Mouse (Mus musculus) brain, adult 2 months (tissue): ENCODE data around the gene Bank1.
A peak's percentile ranks its signal among the peaks of the same experiment; 100 is the strongest.
"Not testable (repeated sequence)": the region's sequence is repeated elsewhere in the genome, so short reads cannot be mapped to it uniquely, and the experiment has no call there.

ENCODE experiments used
- DNase-seq: peaks from one replicate; pipeline ENCODE4 v3.0.0; 2011; ENCODE audit warnings: low read depth, low spot score

The Bank1 gene

GRCm38 (mm10) chr3:136325783-136326182 lies at the start of gene Bank1:
Gene Bank1 (minus strand): TSS chr3:136326066.
- DNase-seq: peak; percentile 49

- DNase-seq: peak; percentile 69
These were observed 44.0 kb upstream of the Bank1 start for GRCm38 (mm10) chr3:136369916-136370315.

- DNase-seq: peak; percentile 63
These were observed 43.6 kb upstream of the Bank1 start for GRCm38 (mm10) chr3:136369466-136369865.

GRCm38 (mm10) chr3:136368505-136368999 lies 42.7 kb upstream of the Bank1 start:
- DNase-seq: no peak

GRCm38 (mm10) chr3:136349690-136350089 lies 23.8 kb upstream of the Bank1 start:
- DNase-seq: no peak

DNA sequence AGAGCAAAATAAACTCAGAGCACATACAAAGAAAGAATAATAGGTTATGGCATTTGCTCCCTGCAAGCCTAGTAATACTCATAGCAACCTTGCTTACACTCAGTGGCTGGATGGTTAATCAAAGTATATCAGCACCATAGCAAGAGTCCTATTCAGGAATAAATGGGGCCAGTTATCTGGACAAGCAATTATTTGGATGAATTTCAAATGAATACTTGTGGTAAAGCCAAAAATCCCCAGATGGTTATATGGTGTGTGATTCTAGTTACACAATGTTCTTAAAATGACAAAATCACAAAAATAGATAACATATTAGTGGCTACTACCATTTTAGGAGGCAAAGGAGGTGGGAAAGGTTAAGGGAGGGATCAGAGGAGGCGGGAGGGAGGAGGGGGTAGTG lies 22.7 kb upstream of the Bank1 start:
- no peak for DNase-seq

DNA sequence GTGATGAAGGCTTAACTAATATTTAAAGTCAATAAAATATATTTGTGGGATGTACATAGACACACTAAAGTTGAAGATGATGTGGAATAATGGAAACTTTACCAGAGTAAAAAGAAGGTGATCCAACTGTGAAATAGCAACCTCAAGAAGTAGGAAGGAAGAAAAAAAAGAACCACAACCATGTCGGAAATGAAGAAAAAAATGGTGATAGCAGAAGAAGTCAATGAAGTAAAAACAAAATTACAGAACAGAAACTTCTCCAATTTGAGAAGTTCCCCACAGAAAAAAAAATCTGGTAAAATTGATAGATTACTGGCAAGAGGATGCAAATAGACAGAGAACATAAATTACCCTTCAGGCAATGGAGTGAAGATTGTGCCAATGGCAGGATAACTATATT lies 21.4 kb upstream of the Bank1 start:
- no peak for DNase-seq

DNA sequence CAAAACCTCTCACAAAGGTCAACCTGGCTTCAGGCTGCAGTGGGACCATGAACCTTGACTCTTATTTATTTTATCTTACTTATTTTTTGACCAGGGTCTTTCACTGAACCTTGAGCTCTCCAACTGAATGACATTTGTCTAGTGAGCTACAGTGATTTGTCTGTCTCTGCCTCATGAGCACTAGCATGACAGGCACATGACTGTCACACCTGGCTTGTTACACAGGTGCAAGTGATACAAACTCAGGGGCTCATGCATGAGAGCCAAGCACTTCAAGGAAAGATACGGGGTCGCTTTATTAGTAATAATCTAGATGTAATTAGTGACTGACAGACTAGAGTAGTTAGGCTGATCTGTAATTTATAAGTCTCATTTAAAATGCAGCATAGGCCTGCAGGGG lies 16.0 kb upstream of the Bank1 start:
- no peak for DNase-seq

- peak; percentile 57 for DNase-seq
These were observed 14.0 kb upstream of the Bank1 start for GRCm38 (mm10) chr3:136339896-136340295.

DNA sequence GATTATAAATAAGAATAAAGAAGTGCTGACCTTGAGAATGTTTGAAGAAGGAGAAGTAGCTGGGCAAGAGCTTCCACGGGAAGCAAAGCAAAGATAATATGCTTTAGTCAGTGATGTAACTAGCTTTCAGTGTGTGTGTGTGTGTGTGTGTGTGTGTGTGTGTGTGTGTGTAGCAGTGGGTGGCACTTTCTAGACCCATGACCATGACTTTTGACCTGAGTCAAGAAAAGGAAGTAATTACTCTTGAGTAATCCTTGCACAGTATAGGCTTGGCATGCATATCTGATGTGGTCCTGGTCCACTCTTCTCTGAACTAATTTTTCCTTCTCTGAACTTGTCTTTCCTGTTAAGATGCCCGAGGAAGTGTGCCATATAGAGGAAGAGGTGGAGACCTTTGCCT lies 5.3 kb upstream of the Bank1 start:
- no peak for DNase-seq

DNA sequence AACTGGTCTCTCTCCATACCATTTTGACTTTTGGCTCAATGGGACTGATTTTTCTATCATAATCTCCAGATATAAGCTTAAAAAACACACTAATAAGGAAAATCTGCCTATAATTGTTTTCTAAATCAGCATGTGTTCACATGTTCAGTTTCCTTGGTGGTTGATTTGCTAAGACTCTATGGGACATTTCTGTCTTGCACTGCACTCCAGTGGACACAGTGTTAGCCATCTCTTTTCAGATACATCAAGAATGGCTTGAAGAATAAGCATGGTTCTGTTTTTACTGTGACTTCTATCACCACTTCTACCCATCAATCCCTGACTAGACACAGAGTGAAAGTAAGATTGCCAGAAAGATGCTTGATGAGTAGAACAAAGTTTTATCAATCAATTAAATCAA lies 4.2 kb upstream of the Bank1 start:
- DNase-seq: no peak

- no peak for DNase-seq
These were observed 3.3 kb upstream of the Bank1 start for GRCm38 (mm10) chr3:136329133-136329532.

DNA sequence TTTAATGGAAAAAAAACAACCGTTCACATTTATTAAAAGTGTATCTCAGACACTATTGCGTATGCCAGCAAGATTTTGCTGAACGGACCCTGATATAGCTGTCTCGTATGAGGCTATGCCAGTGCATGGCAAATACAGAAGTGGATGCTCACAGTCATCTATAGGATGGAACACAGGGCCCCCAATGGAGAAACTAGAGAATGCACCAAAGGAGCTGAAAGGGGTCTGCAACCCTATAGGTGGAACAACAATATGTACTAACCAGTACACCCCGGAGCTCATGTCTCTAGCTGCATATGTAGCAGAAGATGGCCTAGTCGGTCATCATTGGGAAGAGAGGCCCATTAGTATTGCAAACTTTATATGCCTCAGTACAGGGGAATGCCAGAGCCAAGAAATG lies 1.1 kb downstream of the Bank1 start:
- not testable (repeated sequence) for DNase-seq

DNA sequence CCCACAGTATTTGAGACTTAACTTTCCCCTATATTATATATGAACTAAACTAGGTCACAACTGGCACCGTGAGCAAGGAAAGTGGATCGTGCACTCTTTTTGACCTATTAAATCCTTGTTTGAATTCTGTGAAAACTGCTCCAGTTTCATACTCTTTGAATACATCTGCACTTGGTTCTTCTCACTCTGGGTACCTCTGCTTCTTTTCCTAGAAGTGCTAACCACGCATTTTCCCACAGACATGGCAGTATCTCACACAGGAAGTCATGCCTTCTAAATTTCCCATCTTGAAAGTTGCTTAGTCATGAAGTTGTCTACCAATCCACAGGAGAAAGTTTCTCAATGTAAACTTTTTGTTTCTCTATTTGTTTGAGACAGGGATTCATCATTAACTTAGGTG lies 3.9 kb downstream of the Bank1 start:
- DNase-seq: peak; percentile 57

DNA sequence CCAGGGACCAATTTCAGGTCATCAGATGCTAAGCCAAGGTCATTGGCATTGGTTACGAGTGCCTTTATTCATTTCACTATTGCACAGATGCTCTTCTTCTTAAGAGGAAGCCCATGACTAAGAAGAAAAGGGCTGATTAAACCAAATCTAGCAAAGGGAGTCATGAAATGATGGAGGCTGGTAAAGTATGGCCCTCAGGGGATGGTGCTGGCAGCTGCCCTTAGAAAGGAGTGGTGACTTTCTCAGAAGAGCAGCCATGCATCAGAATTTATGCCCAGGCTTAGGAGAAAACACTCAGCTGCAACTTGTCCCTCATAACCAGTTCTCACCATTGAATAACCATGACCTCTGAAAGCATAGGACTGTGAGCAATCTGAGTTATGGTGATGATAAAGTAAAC lies 17.4 kb downstream of the Bank1 start:
- no peak for DNase-seq

DNA sequence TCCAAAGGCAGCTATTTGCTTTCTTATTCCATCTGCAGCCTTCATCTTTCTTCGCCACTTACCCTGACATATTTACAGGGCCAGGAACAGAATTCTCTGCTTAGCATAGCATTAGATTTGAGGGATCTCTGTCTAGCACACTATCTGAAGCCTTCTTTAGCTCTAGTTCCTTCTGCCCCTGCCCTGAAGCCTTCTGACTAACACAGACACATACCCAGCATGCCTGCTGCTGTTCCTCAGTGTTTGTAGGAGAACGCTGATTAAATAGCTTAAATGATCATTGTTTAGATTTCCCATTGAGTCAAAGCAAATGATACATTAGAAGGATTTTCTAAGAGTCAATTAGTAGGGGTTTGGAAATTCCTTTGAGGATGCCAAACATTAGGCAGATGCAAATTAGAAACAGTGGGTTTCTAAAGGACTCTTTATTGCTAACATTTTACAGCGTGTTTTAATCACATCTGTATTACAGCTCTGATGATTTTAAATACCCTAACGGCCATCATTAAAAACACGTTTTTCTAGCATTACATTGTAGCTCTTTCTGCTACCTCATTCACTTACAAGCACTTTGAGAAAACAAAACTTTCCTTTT lies 19.2 kb downstream of the Bank1 start:
- DNase-seq: no peak

DNA sequence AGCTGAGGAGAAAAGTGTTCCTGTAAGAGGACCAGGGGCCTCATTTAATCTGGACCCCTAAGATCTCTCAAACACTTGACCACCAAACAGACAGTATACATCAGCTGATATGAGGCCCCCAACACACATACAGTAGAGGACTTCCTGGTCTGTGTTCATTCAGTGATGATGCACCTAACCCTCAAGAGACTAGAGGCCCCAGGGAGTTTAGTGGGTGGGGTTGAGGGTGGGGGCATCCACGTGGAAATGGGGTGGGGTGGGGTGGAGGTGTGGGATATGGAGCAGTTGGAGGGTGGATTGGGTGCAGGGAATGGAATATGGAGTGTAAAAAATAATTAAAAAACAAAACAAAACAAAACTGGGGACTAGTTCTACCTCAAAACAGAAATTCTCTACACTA lies 23.3 kb downstream of the Bank1 start:
- no peak for DNase-seq

DNA sequence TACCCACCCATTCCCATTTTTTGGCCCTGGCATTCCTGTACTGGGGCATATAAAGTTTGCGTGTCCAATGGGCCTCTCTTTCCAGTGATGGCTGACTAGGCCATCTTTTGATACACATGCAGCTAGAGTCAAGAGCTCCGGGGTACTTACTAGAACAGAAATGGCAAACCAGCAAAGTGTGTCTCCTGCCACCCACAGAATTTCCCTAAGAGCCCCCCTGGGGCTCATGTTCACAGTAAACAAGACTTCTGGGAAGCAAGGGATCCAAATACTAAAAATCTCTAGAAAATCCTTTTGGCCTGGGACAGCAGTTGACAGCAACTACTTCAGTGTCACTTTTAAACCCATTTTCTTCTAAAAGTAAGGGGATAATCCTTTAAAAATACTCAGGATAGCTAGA lies 25.1 kb downstream of the Bank1 start:
- not testable (repeated sequence) for DNase-seq

DNA sequence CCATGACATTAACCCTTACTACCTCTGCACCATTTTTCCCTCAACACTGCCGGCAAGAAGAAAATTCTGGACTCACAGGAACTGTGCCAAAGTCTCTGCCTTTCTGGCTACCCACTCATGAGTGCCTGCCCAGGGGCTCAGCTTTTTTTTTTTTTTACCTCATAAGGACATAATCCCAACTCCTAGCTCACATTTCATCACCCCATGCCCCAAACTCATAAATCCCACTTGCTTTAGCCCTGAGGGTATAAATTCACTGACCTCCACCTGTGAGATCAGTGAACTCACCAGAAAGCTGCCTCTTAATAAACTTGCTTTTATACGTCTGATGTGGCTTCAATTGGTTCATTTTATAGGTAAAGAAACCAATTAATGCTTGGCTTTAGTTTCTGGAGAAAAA lies 28.5 kb downstream of the Bank1 start:
- no peak for DNase-seq

GRCm38 (mm10) chr3:136295250-136295649 lies 30.6 kb downstream of the Bank1 start:
- peak; percentile 74 for DNase-seq

DNA sequence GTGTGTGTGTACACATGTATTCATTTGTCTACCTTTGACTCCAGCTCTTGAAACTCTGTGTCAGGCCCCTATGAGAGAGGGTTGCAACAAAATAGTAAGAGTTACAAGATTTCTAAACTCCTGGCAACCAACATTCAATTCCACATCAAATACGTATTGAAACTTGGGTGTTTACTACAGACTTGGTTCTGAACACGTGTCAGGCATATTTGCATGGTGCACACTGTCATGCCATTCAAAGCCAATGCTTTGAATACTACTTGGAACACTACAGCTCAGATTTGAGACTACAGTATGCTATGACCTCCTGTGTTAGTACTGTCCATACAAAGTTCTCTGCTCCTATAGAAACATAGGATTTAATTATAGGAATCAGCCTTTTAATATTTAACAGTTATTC lies 38.0 kb downstream of the Bank1 start:
- no peak for DNase-seq

DNA sequence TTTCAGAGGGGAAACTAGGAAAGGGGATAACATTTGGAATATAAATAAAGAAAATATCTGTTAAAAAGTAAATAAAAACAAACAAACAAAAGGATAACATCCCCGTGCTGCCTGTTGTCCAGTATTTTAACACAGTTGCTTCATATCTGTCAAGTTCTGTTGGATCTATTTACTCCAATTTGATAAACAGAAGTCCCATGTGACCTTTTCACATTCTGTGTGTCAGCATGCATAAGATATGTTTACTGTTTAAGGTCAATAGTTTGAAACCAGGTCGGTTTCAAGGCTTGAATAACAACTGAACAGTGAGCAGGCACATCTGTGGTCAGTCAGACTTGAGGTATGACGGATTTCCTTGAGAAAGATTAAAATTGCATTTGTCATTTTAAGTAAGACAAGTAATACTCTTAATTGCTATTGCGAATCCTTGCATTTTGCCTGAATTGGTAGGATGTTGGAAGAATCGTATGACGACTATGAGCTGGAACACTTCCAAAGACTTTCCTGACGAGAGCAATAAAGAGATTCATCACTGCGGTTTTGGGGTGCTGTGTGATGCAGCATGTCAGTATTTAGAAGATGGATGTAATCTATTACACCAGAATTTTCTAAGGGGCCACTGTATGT lies 60.8 kb downstream of the Bank1 start:
- no peak for DNase-seq

GRCm38 (mm10) chr3:136257761-136258160 lies 68.1 kb downstream of the Bank1 start:
- DNase-seq: no peak

- DNase-seq: peak; percentile 79
These were observed 71.2 kb downstream of the Bank1 start for GRCm38 (mm10) chr3:136254713-136255112.
